Mouse (Mus musculus) megakaryocyte progenitor cell, adult 5-6 weeks (primary cell): ENCODE measurements around the gene E2f7. TPM values are rescaled to one million over a fixed set of nuclear protein-coding genes. Genes with fewer than 3 reads are reported as not detected.

Source experiments
- ATAC-seq: replicated peaks from 2 replicates; pipeline ENCODE4 v1.8.0; 2016; ENCODE audit warnings: mild to moderate bottlenecking, moderate TSS enrichment, inconsistent platforms; ENCODE audit not compliant: poor library complexity
- total RNA-seq, 2 experiments: library from RNA; stranded (forward) in 1 of 2; stranded (reverse) in 1 of 2; fragments of 157-497, 149-512 nt in 1 of 2; fragments of 200-1000 nt in 1 of 2; gene quantifications; 2 replicates each; pipeline versions ENCODE4 v1.2.3 to v1.2.4; 2015 to 2017

Gene E2f7
- total RNA-seq (2015) (6.9 and 8.6 TPM in 2 replicates), total RNA-seq (2017) (3.7 and 11.1 TPM in 2 replicates)

- peak; percentile 94 for ATAC-seq
Observed at GRCm38 (mm10) chr10:110744686-110745639, at the start of gene E2f7. E2f7 (plus strand) TSS chr10:110745439.

GRCm38 (mm10) chr10:110701276-110701675 is 44.0 kb upstream of the E2f7 start:
- no peak for ATAC-seq

GRCm38 (mm10) chr10:110705672-110706071 is 39.6 kb upstream of the E2f7 start:
- ATAC-seq: peak; percentile 58; the same call in 1 of the 2 replicates

DNA sequence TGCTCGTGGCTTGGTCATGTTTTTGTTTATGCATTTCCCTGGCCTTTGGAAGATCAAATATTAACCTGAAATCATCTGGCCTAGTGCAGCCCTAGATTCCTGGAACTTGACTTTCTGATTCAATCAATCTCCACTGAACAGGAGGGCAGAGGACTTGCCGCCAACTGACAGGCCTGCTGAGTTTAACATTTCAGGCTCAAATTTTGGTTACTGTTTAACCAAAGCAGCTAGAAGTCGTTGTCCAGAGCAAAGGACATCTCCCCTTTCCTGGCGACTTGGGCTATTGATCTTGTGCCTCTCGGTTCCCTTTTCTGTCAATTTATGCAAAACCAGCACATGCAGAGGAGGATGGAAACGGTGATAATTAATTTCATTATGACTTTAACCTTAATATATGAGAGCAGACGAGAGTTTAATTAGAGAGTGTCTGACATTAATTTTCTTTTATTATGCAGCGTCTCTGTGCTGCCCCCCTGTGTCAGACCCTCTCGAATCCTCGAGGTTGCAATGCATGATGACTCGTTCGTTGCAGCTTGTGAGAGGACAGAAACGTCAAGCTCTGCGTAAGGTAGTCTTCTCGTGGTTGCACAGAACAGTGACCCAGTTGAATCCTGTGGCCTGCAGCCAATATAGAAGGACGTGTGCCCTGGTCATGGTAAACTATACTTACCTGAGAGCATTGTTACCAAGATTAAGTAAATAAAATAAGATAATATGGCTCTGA is 37.7 kb upstream of the E2f7 start:
- ATAC-seq: no peak

- ATAC-seq: no peak
Observed at GRCm38 (mm10) chr10:110716887-110717286, 28.4 kb upstream of the E2f7 start.

- no peak for ATAC-seq
Observed at GRCm38 (mm10) chr10:110726431-110726830, 18.8 kb upstream of the E2f7 start.

DNA sequence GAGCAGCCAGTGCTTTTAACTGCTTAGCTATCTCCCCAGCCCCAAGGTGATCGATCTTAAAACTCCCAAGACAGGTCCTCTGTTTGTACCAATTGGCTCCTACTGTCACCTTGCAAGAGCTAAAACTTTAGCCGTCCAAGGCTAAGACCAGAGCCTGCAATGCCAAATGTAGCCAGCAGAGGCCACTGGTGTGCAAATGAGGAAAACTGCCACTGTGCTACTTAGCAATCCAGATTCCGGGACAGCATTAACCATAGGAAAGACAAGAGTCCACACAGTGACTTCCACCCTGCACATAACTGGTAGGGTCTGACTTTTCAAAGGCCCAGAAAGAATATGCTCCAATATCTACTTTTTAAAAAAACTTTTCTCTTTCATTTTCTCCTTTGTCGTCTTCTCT is 17.4 kb upstream of the E2f7 start:
- ATAC-seq: peak; percentile 99

GRCm38 (mm10) chr10:110733343-110733742 is 11.9 kb upstream of the E2f7 start:
- peak; percentile 100 for ATAC-seq

DNA sequence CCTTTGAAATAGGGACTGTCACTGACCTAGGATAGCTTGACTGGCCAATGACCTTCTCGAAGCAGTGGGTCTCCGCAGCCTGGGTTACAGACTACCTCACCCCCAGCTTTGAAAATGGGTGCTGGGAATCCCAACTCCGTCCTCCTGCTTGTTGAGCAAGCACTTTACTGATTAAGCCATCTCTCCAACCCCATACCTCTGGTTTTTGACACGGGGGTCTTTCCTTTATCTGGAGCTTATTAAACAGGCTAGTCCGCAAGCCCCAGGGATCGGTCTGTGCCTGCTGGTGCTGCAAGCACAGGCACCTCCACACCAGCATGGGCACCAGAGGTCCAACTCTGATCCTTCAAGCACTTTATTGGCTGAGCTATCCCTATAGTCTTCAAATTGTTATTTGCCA is 1.5 kb upstream of the E2f7 start:
- no peak for ATAC-seq

DNA sequence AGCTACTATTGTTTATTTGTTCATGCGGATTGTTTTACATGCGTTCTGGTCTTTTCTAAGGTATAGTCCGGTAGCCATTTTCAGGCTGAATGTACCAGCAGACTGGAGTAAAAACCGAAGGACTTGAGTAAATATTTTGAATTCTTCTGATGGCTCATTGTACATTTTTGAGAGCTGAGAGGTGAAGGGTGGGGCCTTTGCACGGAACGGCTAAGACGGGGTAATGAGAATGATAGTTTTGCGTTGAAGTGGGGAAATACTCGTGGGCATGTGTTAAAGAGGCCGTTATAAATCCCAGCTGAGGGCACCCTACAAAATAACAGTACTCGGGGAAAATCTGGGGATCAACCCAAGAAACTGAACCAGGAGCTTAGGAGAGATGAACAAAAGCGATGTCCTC is 1.1 kb upstream of the E2f7 start:
- no peak for ATAC-seq

- ATAC-seq: 0 out of 2 replicates have a peak, but pooled peaks have one; percentile 1
Observed at GRCm38 (mm10) chr10:110745640-110746032, 397 bp downstream of the E2f7 start.

DNA sequence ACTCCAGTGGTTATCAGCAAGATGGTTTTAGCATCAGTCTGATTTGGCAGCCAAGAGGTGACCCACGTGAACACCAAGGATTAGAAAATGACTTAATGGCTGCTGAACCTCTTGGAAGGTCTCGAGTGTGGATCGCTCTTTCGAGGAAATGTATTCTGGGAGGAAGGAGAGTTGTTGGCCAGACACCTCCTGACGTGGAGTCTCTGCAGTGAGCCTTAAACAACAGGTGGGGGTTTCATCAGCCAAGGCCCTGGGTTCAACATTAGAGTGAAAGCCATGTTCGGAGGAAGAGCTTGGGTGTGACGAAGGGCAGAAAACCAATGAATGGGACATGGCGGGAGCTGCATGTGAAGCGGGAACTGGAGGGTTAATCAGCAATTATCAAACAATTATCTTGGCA is 3.8 kb downstream of the E2f7 start:
- ATAC-seq: no peak

DNA sequence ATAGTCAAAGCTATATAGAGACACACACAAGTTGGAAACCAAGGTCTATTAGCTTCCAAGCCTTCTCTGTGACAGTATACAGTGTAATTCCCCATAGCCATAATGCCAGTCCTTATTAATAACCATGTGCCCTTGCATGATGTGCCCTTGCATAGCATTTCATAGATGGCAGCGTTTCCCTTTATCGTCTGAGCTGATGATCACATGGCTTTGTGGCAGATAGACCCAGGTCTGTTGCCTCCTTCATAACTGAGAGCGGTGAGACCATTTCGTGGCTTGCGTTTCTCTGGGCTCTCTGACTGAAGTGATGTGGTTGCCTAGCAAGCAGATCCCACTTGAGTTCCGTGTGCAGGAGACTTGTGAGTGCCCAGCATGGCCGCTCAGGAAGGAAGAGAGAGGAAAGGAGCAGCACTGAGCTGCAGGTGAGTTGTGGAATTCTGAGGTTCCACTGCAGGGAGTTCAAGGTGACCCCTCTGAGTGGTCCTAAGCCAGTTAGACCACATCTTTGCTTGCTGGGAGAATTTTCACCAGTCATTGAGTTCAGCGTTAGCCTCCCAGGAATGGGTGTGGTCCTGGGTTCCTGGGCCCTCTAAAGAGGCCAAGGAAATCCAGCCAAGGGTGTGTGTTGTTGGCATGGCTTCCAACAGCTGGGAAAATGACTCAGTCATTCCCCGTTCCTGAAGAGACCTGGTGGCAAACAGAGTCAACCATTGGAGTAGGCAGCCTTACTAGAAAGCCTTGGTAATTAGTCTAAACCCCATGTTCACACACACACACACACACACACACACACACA is 4.5 kb downstream of the E2f7 start:
- no peak for ATAC-seq

DNA sequence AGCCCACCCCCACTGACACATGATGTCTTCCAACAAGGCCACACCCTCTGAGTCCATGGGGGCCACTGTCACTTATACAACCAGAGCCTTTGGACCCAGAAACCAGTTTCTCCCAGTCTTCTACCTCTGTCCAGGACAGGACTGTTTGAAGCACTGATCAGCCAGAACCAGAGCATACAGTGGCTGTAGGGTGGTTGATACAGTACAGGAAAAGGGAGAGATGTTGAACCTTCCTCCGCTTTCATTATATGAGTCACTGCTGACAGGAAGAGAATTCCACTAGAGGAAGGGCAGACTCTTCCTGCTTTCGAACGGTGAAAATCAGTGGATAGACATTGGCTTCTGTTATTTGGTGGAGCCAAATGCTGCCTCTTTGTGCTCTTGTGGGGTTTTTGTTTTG is 7.6 kb downstream of the E2f7 start:
- ATAC-seq: no peak

DNA sequence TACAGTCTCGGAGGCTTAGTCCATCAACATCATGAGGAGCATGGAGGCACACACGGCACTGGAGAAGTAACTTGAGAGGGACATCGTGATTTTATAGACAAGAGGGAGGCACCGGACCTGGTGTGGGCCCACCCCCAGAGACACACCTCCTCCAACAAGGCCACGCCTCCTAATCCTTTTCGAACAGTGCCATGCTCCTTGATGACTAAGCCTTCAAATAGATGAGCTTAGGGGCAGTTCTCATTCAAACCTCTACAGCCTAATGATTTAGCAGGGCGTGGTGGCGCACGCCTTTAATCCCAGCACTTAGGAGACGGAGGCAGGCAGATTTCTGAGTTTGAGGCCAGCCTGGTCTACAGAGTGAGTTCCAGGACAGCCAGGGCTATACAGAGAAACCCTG is 10.3 kb downstream of the E2f7 start:
- no peak for ATAC-seq

DNA sequence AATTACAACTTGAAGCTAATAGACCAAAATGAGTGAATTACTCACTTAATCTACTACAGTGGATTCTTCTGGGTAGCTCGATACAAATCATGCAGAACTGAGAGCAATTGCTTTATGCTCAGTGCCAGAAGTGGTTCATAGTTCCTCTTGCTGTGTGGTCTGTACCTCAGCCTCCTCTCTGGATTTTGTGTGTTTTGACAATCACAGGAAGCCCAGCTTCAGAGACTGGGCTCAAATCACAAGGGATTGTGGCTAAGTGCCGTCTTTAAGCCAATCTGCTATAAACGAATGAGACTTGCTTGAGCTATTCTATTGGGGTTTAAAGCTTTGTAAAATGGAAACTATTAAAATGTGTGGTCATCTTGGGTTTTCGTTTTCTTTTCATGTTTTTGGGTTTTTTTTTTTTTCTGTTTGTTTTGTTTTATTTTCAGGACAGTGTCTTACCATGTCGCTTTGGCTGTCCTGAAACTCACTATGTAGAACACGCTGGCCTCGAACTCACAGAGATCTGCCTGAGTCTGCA is 11.1 kb downstream of the E2f7 start:
- ATAC-seq: no peak

GRCm38 (mm10) chr10:110760552-110760951 is 15.3 kb downstream of the E2f7 start:
- ATAC-seq: peak; percentile 92

- ATAC-seq: no peak
Observed at GRCm38 (mm10) chr10:110762134-110762884, 17.1 kb downstream of the E2f7 start.

DNA sequence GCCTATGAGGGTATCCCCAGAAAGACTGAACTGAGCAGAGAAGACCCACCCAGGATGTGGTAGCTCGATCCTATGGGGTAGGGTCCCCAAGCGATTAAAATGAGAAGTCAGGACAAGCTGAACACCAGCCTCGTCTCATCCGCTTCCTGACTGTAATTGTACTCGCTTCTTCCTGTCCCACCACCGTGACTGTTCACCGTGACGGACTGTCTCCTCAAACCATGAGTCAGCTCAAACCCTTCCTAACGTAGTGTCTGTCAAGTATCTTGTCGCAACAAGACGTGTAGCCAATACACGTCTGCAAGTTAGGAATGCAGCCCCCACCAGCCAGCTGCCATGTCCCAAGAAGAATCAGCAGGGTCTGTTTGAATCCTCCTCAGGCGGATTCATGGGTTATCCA is 18.2 kb downstream of the E2f7 start:
- ATAC-seq: no peak

DNA sequence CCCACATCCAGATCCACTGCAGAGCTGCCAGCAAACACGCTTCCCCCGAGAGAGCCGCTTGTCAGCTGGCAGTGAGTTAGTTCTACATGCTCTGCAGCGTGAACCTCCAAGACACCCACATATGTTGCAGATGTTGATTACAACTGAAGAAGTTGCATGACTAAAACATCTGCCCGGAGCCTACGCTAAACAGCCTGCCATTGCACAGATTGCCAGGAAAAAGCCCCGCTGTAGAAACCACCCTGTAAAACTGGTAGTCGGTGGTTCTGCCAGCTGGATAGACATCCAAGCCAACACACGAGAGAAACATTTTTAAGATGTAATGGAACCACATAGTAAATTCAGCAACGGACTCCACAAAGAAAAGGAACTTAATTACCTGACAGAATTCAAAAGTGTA is 24.3 kb downstream of the E2f7 start:
- ATAC-seq: no peak
